8 mouse cellular contexts compared by ENCODE assay signal in genomic region chr4:132767914-132768876, GRCm38 (mm10). TPM values are rescaled to one million over a fixed set of nuclear protein-coding genes. Genes with fewer than 3 reads are reported as not detected.
DNase-seq lines count a peak whose midpoint lies in the region; ATAC-seq and TF ChIP-seq lines count a peak whose summit lies in the region.

Gene Rpa2, plus strand, starts transcription at chr4:132768332.

- peaks cover 25% of the 10 kb centered on the region for H3K79me2 ChIP-seq in CH12.LX (replicated peaks; ENCODE audit: control insufficient read depth, extremely low read depth, insufficient read depth, poor library complexity, severe bottlenecking)

- H3K4me1 ChIP-seq in CH12.LX (ENCODE audit: control insufficient read depth in 1 of 2, insufficient read depth in 2 of 2), result peaks cover 0 to 26% of the 10 kb centered on the region in 2 experiments; a peak in 2 of 4 replicates
- no peaks in the 10 kb centered on the region; the same call in 1 of the 2 replicates for H3K4me1 ChIP-seq in forebrain, embryonic 11.5 days (replicated peaks; ENCODE audit: control insufficient read depth, insufficient read depth, low read length)
- H3K4me1 ChIP-seq in heart, embryonic 16.5 days (ENCODE audit: control insufficient read depth, insufficient read depth, low read length), result peaks cover 7% of the 10 kb centered on the region
- peaks cover 32% of the 10 kb centered on the region for H3K4me1 ChIP-seq in liver, embryonic 15.5 days (replicated peaks)
- peaks cover 9% of the 10 kb centered on the region for H3K4me1 ChIP-seq in neural tube, embryonic 12.5 days

- H3K27ac ChIP-seq in CH12.LX (ENCODE audit: insufficient read depth, low read depth), result peak within 1 kb of the TSS; percentile 34; the same call in 1 of the 2 replicates
- no peak within 1 kb of the TSS for H3K27ac ChIP-seq in forebrain, embryonic 11.5 days (ENCODE audit: low read depth, low read length)
- peak within 1 kb of the TSS; percentile 79 for H3K27ac ChIP-seq in heart, embryonic 16.5 days (ENCODE audit: low read length)
- H3K27ac ChIP-seq in liver, embryonic 15.5 days (replicated peaks), result peak within 1 kb of the TSS; percentile 84
- H3K27ac ChIP-seq in neural tube, embryonic 12.5 days, result no peak within 1 kb of the TSS

- peak; percentile 100 for DNase-seq in CH12.LX (ENCODE audit: extremely low read depth)
- DNase-seq in c-Kit-positive CD71-positive TER-119-negative erythroid progenitor cells, embryonic 14.5 days (ENCODE audit: low read depth), result peak; percentile 100
- DNase-seq in forebrain, embryonic 11.5 days (ENCODE audit: low spot score), result peak; percentile 98
- peak; percentile 99 for DNase-seq in kidney, postnatal 36 days
- peak; percentile 100 for DNase-seq in telencephalon, adult 2 months (ENCODE audit: low read depth, low spot score)

- in situ Hi-C loops in CH12.LX (cut with MboI; ENCODE audit: low pct_ligation_motif_present, low pct_unique_long_range_greater_than_20kb, low sequenced_read_pairs), result no loop called here

- WGBS in forebrain, embryonic 11.5 days, result under 1% methylated on average over 70 of the region's 71 CpGs
- WGBS in heart, embryonic 16.5 days, result under 1% methylated on average over 71 of the region's 71 CpGs
- WGBS in liver, embryonic 15.5 days (ENCODE audit: insufficient replicate concordance), result under 1% methylated on average over 71 of the region's 71 CpGs
- under 1% methylated on average over 71 of the region's 71 CpGs for WGBS in neural tube, embryonic 12.5 days

- H3K4me3 ChIP-seq in CH12.LX (replicated peaks in 1 of 3; ENCODE audit: low read depth in 2 of 3, low read length in 2 of 3, poor library complexity in 1 of 3), result peak within 1 kb of the TSS; percentile 82 to 95 (median 91)
- peak within 1 kb of the TSS; percentile 69 for H3K4me3 ChIP-seq in forebrain, embryonic 11.5 days (ENCODE audit: low read depth, low read length)
- H3K4me3 ChIP-seq in heart, embryonic 16.5 days (ENCODE audit: low read length), result peak within 1 kb of the TSS; percentile 93
- peak within 1 kb of the TSS; percentile 95 for H3K4me3 ChIP-seq in liver, embryonic 15.5 days (replicated peaks)
- peak within 1 kb of the TSS; percentile 61 for H3K4me3 ChIP-seq in neural tube, embryonic 12.5 days

- peak within 1 kb of the TSS; percentile 77 for H3K4me2 ChIP-seq in CH12.LX (ENCODE audit: insufficient read depth, low read depth, poor library complexity, severe bottlenecking)
- peak within 1 kb of the TSS; percentile 61 for H3K4me2 ChIP-seq in forebrain, embryonic 11.5 days (ENCODE audit: low read depth, low read length, severe bottlenecking)
- peak within 1 kb of the TSS; percentile 90 for H3K4me2 ChIP-seq in heart, embryonic 16.5 days (ENCODE audit: low read depth, low read length)
- peak within 1 kb of the TSS; percentile 85 for H3K4me2 ChIP-seq in liver, embryonic 15.5 days
- H3K4me2 ChIP-seq in neural tube, embryonic 12.5 days (replicated peaks), result peak within 1 kb of the TSS; percentile 76

- TF ChIP-seq RAD21 in CH12.LX (IDR thresholded peaks at IDR 0.05; ENCODE audit: low read depth, low read length), result no peak

- peaks cover 27 to 37% of the 10 kb centered on the region in 2 experiments for H3K36me3 ChIP-seq in CH12.LX (replicated peaks in 1 of 2; ENCODE audit: control insufficient read depth in 1 of 2, insufficient read depth in 1 of 2, low read length in 1 of 2)
- H3K36me3 ChIP-seq in forebrain, embryonic 11.5 days (ENCODE audit: control insufficient read depth, insufficient read depth, low read length), result peaks cover 9% of the 10 kb centered on the region; the same call in 1 of the 2 replicates
- H3K36me3 ChIP-seq in heart, embryonic 16.5 days (ENCODE audit: control insufficient read depth, insufficient read depth), result peaks cover 21% of the 10 kb centered on the region
- H3K36me3 ChIP-seq in liver, embryonic 15.5 days (replicated peaks), result peaks cover 40% of the 10 kb centered on the region
- H3K36me3 ChIP-seq in neural tube, embryonic 12.5 days, result peaks cover 14% of the 10 kb centered on the region

- H3K9me3 ChIP-seq in CH12.LX (replicated peaks; ENCODE audit: low read length), result no peaks in the 10 kb centered on the region
- no peaks in the 10 kb centered on the region for H3K9me3 ChIP-seq in forebrain, embryonic 11.5 days (ENCODE audit: control insufficient read depth, low read length)
- H3K9me3 ChIP-seq in heart, embryonic 16.5 days (replicated peaks; ENCODE audit: control insufficient read depth, low read length), result no peaks in the 10 kb centered on the region
- no peaks in the 10 kb centered on the region for H3K9me3 ChIP-seq in liver, embryonic 15.5 days (replicated peaks)
- no peaks in the 10 kb centered on the region for H3K9me3 ChIP-seq in neural tube, embryonic 12.5 days

- ATAC-seq in forebrain, embryonic 11.5 days (replicated peaks; ENCODE audit: low FRiP score), result peak; percentile 95
- peak; percentile 95 for ATAC-seq in heart, embryonic 16.5 days (replicated peaks; ENCODE audit: extremely low read depth, insufficient read depth, low FRiP score)
- peak; percentile 94 for ATAC-seq in liver, embryonic 15.5 days (ENCODE audit: insufficient read depth)
- ATAC-seq in neural tube, embryonic 12.5 days (ENCODE audit: low FRiP score, low read depth), result peak; percentile 95

- TF ChIP-seq POLR2A in CH12.LX (IDR thresholded peaks at IDR 0.05; ENCODE audit: low read depth, low read length), result peak; percentile 90

- H3K9ac ChIP-seq in CH12.LX (ENCODE audit: insufficient read depth, low read depth), result peak within 1 kb of the TSS; percentile 95
- peak within 1 kb of the TSS; percentile 69 for H3K9ac ChIP-seq in forebrain, embryonic 11.5 days (ENCODE audit: low read length)
- H3K9ac ChIP-seq in heart, embryonic 16.5 days (ENCODE audit: low read length), result peak within 1 kb of the TSS; percentile 89
- peak within 1 kb of the TSS; percentile 89 for H3K9ac ChIP-seq in liver, embryonic 15.5 days
- H3K9ac ChIP-seq in neural tube, embryonic 12.5 days, result peak within 1 kb of the TSS; percentile 67

- TF ChIP-seq EP300 in CH12.LX (IDR thresholded peaks at IDR 0.05; ENCODE audit: low read length), result no peak

- no peak for TF ChIP-seq CTCF in CH12.LX (conservative IDR thresholded peaks at IDR 0.05 in 1 of 2, IDR thresholded peaks at IDR 0.05 in 1 of 2; ENCODE audit: low read depth in 2 of 2, low read length in 2 of 2)

- dilution Hi-C loops in CH12.LX (cut with MboI; ENCODE audit: extremely low pct_ligation_motif_present, extremely low pct_unique_long_range_greater_than_20kb, low sequenced_read_pairs), result no loop called here

- H3K27me3 ChIP-seq in CH12.LX (replicated peaks), result no peaks in the 10 kb centered on the region
- H3K27me3 ChIP-seq in forebrain, embryonic 11.5 days (ENCODE audit: control insufficient read depth, insufficient read depth, low read length), result no peaks in the 10 kb centered on the region
- no peaks in the 10 kb centered on the region for H3K27me3 ChIP-seq in heart, embryonic 16.5 days (ENCODE audit: control insufficient read depth, insufficient read depth, low read length)
- no peaks in the 10 kb centered on the region for H3K27me3 ChIP-seq in liver, embryonic 15.5 days
- H3K27me3 ChIP-seq in neural tube, embryonic 12.5 days (replicated peaks), result no peaks in the 10 kb centered on the region

TF ChIP-seq in CH12.LX, 34 proteins besides CTCF, POLR2A, EP300 and RAD21 (continues in another document):
- TF ChIP-seq MYC (IDR thresholded peaks at IDR 0.05; ENCODE audit: low read depth, low read length) (peak; percentile 93), BHLHE40 (IDR thresholded peaks at IDR 0.05; ENCODE audit: low read depth, low read length) (0 out of 2 replicates have a peak, but pooled peaks have one; percentile 3), CHD1 (IDR thresholded peaks at IDR 0.05; ENCODE audit: low read depth, low read length) (no peak), TBP (conservative IDR thresholded peaks at IDR 0.05; ENCODE audit: low read depth, low read length) (peak; percentile 78), RCOR1 (conservative IDR thresholded peaks at IDR 0.05; ENCODE audit: low read depth, low read length) (peak; percentile 76; the same call in 1 of the 2 replicates), ZC3H11A (IDR thresholded peaks at IDR 0.05; ENCODE audit: low read depth, low read length) (no peak), IRF4 (IDR thresholded peaks at IDR 0.05; ENCODE audit: low read depth, low read length) (peak; percentile 67; the same call in 1 of the 2 replicates), UBTF (IDR thresholded peaks at IDR 0.05; ENCODE audit: low read depth, low read length) (no peak), POLR2AphosphoS2 (IDR thresholded peaks at IDR 0.05; ENCODE audit: low read depth, low read length) (peak; percentile 81), NELFE (IDR thresholded peaks at IDR 0.05; ENCODE audit: low read depth, low read length) (peak; percentile 80), ZKSCAN1 (IDR thresholded peaks at IDR 0.05; ENCODE audit: borderline replicate concordance, low read depth, low read length) (no peak), MAZ (IDR thresholded peaks at IDR 0.05; ENCODE audit: low read depth, low read length) (peak; percentile 93; the same call in 1 of the 2 replicates), HCFC1 (IDR thresholded peaks at IDR 0.05; ENCODE audit: low read depth, low read length) (peak; percentile 97), NRF1 (IDR thresholded peaks at IDR 0.05; ENCODE audit: low read depth, low read length) (peak; percentile 71), CHD2 (IDR thresholded peaks at IDR 0.05; ENCODE audit: low read length) (peak; percentile 94), ELF1 (IDR thresholded peaks at IDR 0.05; ENCODE audit: low read depth, low read length) (peak; percentile 96), ZNF384 (IDR thresholded peaks at IDR 0.05; ENCODE audit: low read depth, low read length) (peak; percentile 96), GABPA (IDR thresholded peaks at IDR 0.05; ENCODE audit: insufficient replicate concordance, low read depth, low read length) (no peak; the same call in 1 of the 2 replicates), KAT2A (IDR thresholded peaks at IDR 0.05; ENCODE audit: insufficient replicate concordance, low read length) (peak; percentile 93; the same call in 1 of the 2 replicates), E2F4 (IDR thresholded peaks at IDR 0.05; ENCODE audit: insufficient replicate concordance, low read depth, low read length) (peak; percentile 97), MEF2A (IDR thresholded peaks at IDR 0.05; ENCODE audit: borderline replicate concordance, low read depth, low read length) (peak; percentile 66), USF2 (conservative IDR thresholded peaks at IDR 0.05; ENCODE audit: low read depth, low read length) (no peak)

RNA-seq across cellular contexts. Expression of gene Rpa2, which starts in this region (rescaled TPM):
- 80.2 and 108 TPM in 2 replicates for total RNA-seq in CH12.LX (2012; rRNA removed)
- total RNA-seq in CH12.LX (2014; rRNA removed), result 142 and 157 TPM in 2 replicates
- 97.9 and 103 TPM in 2 replicates for polyA plus RNA-seq in CH12.LX (2012; ENCODE audit: insufficient read length, low read depth)
- 177 and 187 TPM in 2 replicates for polyA plus RNA-seq in forebrain, embryonic 11.5 days (2014; fragmentation: Nextera tagmentation; extraction: Ambion mirVana)
- 68.6 and 72.8 TPM in 2 replicates for polyA plus RNA-seq in heart, embryonic 16.5 days (2015; fragmentation: Nextera tagmentation; extraction: Ambion mirVana)
- 78.2 and 81.3 TPM in 2 replicates for polyA plus RNA-seq in liver, embryonic 15.5 days (2015; fragmentation: Nextera tagmentation; extraction: Ambion mirVana)
- polyA plus RNA-seq in neural tube, embryonic 12.5 days (2016; fragmentation: Nextera tagmentation; extraction: Ambion mirVana), result 78.5 and 84.2 TPM in 2 replicates

Comparison
In these comparisons a context has a peak if more than half of its experiments do, and no peak if none do; other contexts are left out.
1. H3K27ac ChIP-seq: peak in CH12.LX (single experiment), heart, embryonic 16.5 days (single experiment) and liver, embryonic 15.5 days (single experiment); none in forebrain, embryonic 11.5 days (single experiment) and neural tube, embryonic 12.5 days (single experiment).
2. Peak in every context shown above with its lines, with median percentiles within 50 percentile points of each other: DNase-seq, H3K4me2 ChIP-seq, H3K4me3 ChIP-seq, H3K9ac ChIP-seq and ATAC-seq.